Mouse (Mus musculus) E14TG2a.4 (cell line): ENCODE measurements around the gene Eml4.

Experiments used
- CTCF ChIP-seq: conservative IDR thresholded peaks from 2 replicates; pipeline ENCODE4 v1.5.1; 2014; ENCODE audit warnings: low read length
- POU5F1 ChIP-seq: IDR thresholded peaks from 2 replicates; pipeline ENCODE4 v1.6.1; 2014; ENCODE audit warnings: low read length, borderline replicate concordance

DNA sequence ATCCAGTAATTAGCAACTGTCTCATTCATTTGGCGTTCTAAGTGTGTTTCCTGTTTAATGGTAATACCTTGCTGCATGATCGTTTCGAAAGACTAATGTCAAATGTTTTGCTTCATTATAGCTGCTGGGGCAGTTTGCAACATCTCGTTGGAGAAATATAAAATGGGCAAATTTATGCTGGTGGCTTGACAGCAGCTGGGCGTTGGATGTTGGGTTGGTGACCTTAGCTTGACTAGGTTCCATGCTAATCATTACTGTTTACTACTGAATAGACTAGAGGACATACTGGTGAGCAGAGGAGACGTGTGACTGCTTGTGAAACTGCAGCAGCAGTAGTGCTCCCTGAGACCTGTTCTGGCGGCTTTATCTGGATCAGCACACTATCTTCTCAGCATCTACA lies 6.5 kb upstream of the Eml4 start:
- TF ChIP-seq CTCF (no peak), POU5F1 (no peak)
